Mouse (Mus musculus) stomach, postnatal 0 days (tissue): ENCODE data around the gene Bicc1.

Experiments
- CTCF ChIP-seq: IDR thresholded peaks from 2 replicates; pipeline ENCODE4 v1.5.1; 2016; ENCODE audit warnings: antibody characterized with exemption, low read depth, mild to moderate bottlenecking, moderate library complexity
- EP300 ChIP-seq: optimal IDR thresholded peaks from 2 replicates; pipeline ENCODE3; 2016; ENCODE audit warnings: antibody characterized with exemption

DNA sequence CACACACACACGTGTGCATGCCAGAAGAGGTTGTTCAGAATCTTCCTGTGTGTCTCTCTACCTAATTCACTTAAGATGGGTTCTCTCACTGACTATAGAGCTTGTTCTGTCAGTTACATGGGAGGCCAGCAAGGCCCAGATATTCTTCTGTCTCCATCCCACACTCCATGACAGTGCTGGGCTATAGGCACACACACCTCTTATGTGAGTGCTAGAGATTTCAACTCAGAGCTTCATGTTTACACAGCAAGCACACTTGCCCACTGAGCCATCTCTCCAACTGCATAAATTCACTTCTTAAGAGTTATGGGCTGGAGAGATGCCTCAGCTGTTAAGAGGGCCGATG is 20.7 kb downstream of the Bicc1 start:
- no peak for TF ChIP-seq EP300
- TF ChIP-seq CTCF, result no peak
